Mouse (Mus musculus) erythroid progenitor cell, adult 5-6 weeks (primary cell): ENCODE results near the gene Ksr1. TPM values are rescaled to one million over a fixed set of nuclear protein-coding genes. Genes with fewer than 3 reads are reported as not detected.
A peak's percentile ranks its signal among the peaks of the same experiment; 100 is the strongest.

Source experiments
- ATAC-seq: replicated peaks from 2 replicates; pipeline ENCODE4 v1.8.0; 2016; ENCODE audit warnings: moderate number of reproducible peaks, mild to moderate bottlenecking, moderate TSS enrichment, inconsistent platforms; ENCODE audit not compliant: poor library complexity, low FRiP score, severe bottlenecking
- total RNA-seq, 2 experiments: library from RNA; stranded (forward) in 1 of 2; stranded (reverse) in 1 of 2; fragments of 150-400 nt in 1 of 2; fragments of 186-747, 209-891 nt in 1 of 2; gene quantifications; 2 replicates each; pipeline versions ENCODE4 v1.2.3 to v1.2.4; 2015 to 2017; ENCODE audit warnings: low replicate concordance in 2 of 2

The Ksr1 gene
- total RNA-seq, 2 experiments from 2014 or later = 1.5 to 4.2 TPM

DNA sequence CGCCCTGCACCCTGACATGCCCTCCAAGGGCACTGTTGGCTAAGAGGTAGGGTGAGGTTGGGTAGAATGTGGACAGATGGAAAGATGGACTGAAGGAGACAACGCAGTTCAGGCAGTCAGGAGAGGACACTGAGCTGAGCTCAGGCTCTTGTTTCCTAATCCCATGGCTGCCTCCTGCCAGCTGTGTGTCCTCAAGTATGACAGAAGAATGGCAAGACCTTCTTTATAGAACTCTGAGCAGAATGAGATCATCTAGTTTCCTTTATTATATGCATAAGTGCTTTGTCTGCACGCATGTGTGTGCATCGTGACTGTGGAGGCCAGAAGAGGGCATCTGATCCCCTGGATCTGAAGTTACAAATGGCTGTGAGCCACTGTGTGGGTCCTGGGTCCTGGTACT is 72.6 kb downstream of the Ksr1 start:
- no peak for ATAC-seq

DNA sequence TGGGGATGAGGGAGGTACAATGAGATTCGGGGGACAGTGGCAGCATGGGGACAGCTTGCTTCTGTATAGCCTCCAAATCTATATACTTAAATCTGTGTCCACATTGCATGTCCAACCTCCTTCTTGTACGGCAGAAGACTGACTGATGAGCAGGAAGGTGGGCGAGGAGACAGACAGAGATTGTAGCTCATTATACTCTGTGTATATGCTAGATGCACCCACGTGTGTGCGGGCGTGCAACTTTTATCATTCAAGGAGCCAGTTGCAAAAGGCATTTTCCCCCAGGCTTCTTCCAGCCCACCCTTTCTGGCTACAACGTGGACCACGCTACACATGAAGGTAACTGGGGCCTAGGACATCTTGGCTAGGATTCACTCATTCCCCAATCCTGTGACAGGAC is 74.1 kb downstream of the Ksr1 start:
- no peak for ATAC-seq

DNA sequence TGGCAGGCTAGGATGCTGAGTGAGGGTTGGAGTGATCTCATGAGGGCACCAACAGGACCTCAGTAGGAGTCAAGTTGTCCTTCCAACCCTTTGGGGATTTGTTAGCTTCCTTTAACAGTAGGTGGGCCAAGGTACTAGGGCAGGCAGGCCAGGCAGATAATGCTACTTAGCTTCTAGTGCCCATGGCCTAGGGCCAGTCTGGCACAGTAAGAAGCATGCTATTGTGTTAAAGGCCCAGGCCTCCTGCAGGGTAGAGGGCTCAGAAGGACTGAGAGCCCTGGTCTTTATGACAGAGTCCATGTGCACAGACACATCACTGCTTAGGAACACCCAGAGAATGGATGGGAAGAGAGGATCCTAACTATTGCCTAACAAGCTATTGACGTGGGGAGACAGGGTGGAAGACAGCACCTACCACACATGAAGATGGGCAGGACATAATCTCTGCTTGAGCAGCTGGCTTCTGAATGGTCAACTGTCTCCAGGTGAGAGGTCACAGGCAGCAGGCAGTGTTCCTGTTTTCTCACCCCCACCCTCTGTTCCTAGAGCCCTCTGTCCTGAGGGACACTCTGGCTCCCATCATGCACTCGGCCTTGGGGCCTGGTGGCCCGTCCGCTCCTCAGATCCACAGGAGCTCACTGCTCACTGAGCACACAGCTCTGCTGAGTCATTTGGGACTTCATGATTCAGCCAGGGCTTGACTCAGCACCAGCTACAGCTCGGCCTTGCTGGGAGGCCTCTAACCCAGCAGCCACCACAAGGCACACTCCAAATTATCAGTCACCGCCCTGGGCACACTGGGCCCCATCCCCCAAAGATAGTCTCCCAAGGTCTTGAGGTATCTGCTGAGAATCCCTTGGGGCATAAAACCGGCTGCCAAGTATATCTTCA is 74.9 kb downstream of the Ksr1 start:
- ATAC-seq = peak; percentile 84

DNA sequence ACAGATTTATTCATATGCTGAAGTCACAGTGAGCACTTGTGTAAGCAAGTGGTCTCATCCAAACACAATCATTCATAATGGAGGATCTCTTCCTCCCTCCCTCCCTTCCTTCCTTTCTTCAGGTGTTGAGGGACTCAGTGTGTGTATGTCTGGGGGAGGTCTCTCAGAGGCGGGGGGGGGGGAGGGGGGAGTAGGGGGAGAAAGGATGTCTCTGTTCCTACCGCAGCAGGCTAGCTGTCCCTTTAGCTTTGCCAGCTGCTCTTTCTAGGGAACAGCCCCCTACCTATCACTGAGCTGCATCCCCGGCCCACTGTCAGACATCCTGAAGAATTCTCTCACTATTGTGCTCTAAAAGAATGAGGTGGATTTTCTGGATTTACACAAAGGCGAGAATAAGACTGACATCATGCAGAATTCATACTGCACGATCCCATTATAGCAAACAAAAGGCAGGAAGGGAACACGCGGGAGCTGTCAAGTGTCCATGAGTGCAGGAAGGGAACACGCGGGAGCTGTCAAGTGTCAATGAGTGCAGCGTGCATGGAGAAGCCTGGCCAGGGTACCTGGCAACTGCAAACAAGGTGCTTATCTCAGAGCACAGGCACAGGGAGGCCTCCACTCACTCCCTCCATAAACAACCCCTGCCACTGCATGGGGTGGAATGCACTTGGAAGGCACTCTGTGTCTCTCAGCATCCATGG is 76.6 kb downstream of the Ksr1 start:
- ATAC-seq = no peak; the same call in 1 of the 2 replicates

DNA sequence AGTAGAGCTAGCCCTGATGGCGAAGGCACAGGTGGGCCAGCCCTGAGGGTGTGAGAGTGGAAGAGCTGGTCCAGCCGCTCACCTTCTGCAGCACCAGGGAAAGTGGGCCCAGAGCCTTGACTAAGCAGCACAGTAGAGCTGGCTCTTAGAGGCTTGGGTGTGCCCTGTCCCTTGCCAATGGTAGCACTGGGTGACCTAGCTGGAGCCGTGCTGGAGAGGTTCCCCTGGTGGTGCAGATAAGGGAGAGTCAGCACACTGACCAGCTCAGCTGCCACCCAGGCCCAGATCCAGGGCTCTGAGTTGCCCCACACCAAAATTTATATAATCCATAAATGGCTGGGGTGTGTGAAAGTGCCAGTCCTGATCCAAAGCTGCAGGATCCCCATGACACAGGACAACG is 79.0 kb downstream of the Ksr1 start:
- peak; percentile 51; the same call in 1 of the 2 replicates for ATAC-seq

DNA sequence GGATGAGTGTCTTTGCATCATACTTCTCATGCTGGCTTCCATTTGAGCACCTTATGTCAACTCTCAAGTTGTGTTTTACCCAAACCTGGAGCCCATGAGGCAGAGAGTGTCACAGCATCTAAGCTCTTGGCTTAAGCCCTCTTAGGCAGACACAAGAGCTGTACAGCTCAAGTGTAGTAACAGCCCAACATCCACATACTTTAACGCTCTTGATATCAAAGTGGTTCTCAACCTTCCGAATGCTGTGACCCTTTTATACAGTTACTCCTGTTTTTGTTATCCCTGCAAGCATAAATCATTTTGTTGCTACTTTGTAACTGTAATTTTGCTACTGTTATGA is 80.0 kb downstream of the Ksr1 start:
- ATAC-seq = no peak

DNA sequence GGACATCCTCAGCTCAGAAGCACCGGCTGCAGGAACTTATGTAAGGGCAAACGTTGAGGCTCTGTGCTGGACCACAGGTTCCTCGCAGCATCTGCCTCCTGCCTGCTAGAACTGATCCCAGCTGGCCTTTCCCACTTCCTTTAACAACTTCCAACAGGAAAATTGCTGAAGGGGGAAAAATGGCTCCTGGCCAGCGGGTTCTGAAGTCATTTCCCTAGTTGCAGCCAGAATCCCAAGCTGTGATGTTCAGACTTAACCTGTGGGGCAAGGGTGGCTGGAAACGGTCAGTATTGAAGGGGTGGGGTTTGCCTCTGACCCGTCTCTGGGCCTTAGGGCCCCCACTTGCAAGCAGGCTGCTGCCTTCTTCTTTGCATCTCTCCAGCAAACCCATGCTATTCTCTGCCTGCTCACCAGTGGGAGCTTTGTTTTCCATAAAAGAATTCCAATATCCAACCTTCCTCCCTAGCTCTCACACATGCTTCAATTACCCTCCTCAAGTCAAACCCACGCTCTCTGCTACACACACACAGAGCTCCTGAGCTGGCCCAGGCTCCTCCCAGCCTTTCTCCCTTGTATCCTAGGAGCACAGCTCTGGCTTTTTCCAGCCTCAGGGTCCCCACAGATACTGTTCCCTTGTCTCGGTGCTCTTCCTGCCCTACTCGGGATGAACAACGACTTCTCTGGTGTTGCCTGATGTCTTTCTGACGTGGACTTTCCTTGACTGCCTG is 80.6 kb downstream of the Ksr1 start:
- ATAC-seq = no peak

DNA sequence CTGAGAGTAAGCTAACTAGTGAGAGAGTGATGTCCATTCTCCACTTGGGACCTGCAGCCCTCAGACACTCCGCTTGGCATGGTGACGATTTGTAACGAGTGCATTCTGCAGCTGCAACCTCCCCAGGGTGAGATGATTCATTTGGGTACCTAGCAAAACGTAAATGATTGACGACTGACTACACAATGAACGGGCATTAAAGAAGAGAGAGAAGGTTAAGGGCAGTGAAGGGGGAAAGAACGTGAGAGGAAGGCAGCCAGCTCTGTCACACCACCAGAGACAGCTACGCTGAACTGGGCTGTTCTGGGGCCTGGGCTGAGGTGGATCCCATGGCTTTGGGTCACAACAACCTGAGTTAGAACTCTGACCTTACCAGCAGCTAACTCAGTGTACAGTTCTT is 81.9 kb downstream of the Ksr1 start:
- no peak for ATAC-seq

DNA sequence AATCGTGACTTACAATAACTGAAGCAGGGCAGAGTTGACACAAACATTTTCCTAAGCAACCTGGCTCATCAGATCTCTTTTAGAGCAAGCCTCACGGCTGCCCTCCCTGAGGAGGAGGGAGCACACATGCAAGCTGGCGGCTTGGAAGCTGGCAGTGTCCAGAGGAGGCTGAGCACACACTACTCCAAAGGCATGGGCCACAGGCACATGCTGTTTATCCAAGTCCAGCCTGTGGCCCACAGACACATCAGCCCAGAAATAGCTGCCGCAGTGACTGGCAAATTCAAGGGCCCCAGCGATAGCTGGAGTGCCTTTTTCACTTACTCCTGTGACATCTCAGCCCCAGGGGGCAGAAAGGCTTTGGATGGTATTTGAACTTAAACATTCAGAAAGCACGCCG is 82.6 kb downstream of the Ksr1 start:
- no peak for ATAC-seq

DNA sequence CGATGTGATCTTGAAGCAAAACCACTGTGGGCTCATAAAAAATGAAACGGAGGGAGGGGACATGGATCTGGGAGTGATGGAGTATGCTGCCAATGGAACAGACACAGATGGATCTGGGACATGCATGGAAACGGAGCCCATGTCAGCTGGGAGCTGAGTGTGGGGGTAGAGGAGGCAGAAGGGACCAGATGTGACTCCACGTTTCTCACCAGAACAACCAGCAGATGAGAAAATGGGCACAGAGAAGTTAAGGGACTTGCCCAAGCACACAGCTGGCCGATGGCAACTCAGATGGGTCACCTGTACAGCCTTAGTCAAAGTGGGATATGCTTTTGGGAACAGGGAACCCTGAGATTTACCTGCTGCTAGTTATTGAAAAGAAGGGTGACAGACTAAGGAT is 83.3 kb downstream of the Ksr1 start:
- no peak for ATAC-seq

DNA sequence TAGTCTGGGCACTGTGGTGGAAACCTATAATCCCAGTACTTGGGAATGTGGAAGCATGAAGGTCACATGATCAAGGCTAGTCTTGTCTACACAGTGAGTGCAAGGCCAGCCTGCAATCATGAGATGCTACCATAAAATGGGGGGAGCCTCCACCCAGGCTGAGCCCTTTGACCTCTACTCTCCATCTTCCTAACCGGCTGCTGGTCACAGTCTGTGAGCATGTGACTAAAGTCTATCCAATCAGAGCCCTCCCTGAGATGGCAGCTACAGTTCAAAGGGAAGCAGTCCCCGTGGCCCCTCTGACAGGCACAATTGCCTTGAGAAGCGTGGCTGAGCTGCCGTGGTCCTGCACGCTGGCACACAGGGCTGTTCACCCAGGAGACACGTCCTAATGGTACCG is 84.4 kb downstream of the Ksr1 start:
- ATAC-seq = no peak

DNA sequence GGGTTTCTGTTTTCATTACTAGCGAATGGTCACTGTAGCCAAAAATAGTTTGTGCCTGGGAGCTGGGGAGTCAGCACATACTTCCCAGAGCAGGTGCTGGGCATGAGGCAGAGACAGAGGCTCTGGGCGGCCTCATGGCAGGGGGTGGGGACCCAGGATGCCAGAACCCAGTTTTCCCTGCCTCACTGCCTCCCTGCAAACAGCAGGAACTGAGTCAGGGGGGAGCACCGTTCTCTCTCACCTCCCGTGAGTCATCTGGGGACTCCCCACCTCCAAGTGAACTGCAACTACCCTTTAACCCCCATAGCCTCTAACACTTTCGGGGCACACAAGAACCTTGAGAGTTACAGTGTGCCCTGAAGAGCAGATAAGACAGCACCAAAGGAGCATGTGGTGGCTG is 86.4 kb downstream of the Ksr1 start:
- no peak for ATAC-seq

DNA sequence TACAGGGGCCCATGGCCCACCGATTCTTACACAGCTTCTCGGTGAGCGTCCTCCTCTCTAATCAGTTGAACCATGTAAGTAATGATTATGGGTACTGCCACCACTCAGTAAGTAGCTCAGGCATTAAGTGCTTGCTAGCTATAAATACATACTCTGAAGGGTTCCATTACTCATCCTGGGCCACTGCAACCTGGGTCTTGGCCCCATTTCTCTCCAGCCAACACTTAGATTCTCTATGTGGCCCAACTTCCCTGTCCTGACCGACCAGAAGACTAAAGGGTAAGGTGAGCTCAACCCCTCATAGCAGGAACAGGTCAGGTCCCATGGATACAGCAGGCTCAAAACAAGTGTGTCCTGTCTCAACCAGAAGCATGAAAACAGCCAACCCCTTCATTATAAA is 87.1 kb downstream of the Ksr1 start:
- no peak for ATAC-seq

DNA sequence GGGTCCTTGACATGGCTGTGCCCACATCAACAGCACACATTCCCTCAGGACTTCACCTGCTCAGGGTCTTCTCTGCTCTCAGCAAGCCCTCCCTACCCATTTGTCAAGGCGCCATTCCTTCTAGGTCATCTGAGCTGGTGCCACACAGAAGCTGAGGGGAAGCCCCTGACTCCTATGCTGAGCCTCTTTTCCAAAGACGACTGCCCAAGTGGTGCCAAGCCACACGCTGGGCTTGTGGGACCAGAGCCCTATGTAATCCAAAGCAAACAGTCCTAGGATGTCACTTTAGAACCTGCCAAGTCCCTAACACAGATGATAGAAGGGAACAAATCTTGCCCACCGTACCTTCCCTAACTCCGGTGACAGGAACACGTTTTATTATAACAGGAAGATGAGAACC is 87.6 kb downstream of the Ksr1 start:
- no peak for ATAC-seq

DNA sequence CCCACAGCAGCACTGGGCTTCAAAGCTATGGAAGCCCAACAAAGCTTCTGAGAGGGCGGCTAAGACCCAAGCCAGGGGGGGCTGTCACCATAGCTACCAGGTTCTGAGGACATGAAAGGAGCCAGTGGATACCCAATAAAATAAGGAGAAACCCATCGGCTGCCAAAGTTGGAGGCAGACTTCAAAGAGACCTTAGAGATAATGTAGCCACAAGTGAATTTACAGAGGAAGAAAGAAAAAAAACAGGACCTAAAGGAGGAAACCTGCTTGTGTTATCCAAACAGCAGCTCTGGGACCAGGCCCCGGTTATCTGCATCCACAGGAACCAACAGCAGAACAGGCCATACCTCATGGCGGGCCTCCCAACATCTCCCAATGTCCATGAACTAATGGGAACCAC is 88.4 kb downstream of the Ksr1 start:
- no peak for ATAC-seq

DNA sequence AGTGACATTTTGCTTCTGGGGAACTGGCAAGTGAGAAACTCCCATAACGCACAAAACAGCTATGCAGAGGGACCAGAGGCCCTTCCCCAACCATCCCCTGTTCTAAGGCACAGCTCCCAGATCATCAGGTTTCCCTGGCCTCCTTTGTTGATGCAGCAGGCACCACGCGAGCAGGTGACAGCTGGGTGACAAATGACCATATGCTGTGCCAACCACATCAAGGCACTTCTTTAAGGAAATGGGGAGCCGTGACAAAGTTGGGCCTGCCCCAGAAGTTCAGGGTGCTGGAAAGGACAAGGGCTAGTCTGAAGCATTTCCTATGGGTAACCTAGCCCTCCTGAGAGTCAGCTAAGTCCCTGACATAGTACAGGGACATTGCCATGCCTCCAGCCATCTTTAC is 89.3 kb downstream of the Ksr1 start:
- no peak for ATAC-seq

DNA sequence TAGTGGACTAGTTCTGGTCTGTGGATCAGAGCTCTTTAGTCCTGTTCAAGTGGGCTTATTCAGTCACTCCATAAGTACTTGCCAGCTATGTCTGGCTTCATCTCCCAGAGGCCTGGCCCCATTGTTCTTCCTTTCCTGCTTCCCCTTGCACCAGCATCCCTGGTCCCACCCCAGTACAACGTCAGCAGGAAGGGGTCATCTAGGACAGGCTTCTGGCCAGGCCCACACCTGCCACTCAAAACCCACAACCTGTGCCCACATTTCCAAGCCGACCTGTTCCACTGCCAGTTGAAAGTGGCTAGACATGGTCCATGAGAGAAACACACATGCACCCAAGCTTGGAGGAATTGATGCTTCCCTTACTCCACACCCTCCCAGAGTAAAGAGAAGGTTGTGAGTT is 90.2 kb downstream of the Ksr1 start:
- no peak for ATAC-seq

DNA sequence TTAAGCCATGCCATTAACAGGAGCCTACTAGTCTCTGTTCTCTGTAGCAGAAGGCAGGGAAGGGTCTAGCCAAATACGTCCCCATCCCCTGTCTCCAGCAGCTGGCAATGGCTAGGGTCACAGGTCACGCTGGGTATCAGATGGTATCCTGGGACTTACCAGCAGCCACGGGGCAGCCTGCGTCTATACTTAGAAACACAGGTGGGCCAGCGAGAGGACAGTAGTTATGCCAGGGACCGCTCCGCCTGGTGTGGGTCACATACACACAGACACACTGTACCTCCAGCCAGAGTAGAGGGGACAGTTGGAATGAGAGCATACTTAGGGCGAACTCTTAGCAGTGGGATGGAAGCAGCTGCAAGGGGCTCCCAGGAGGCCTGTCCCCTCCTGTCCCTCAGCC is 91.0 kb downstream of the Ksr1 start:
- ATAC-seq = no peak

DNA sequence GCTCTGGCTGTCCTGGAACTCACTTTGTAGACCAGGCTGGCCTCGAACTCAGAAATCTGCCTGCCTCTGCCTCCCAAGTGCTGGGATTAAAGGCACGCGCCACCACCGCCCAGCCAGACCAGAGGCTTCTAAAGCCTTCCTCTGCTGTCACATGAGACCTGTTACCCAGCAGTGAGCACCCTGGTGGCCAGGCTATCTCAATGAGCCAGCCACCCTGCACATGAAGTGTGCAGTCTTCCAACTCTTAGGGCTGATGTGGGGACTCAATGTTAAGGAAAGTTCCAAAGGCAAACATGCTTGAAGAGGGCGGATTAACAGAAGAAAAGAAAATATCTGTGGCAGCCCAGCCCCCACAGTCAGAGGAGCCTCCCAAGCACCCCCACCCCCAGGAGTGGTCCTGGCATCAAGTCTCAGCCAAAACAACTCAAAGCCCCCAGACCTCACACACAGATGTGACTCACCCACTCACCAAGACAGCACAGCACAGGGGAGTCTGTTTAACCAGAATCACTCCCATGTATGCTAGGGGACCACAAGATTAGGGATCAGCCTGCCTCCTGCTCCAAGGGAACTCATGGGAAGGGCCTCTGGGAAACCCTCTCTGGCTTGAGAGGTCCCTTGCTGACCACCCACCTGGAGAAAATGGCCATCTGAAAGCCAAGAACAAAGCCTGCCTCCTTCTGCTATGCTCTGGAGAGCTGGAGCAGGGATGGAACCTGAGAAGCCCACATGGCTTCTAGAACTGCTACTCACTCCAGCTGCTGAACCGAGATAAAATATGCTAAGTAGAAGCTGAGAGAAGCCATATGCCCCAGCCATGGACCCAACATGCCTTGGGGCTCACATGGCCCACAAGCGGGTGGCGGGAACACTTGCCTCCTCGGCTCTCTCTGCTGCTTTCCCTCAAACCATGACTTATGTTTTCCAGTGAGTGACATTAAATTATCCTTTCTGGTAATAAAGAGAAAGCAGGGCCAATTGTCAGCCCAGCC is 91.8 kb downstream of the Ksr1 start:
- ATAC-seq = no peak

DNA sequence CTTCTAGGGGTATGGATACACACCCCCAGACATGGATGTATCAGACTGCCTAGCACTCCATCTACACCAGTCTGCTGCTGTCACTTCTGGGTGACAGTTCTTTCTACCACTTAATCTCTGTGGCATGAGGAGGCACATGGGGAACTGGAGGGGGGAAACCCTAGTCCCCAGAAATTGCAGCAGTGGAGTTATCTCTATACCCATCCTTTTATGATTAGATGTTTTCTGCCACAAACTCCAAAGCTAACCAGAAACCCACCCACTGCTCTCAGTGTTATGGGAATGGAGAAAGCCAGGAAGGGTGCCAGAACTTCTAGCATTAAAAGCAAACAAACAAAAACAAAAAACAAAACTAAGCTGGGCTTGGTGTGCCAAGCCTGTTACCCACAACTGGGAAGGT is 92.8 kb downstream of the Ksr1 start:
- no peak for ATAC-seq
